Mouse (Mus musculus) megakaryocyte progenitor cell, adult 5-6 weeks (primary cell): ENCODE data around the gene Glb1l. TPM values are rescaled to one million over a fixed set of nuclear protein-coding genes. Genes with fewer than 3 reads are reported as not detected.

ENCODE experiments used
- ATAC-seq: replicated peaks from 2 replicates; pipeline ENCODE4 v1.8.0; 2016; ENCODE audit warnings: mild to moderate bottlenecking, moderate TSS enrichment, inconsistent platforms; ENCODE audit not compliant: poor library complexity
- total RNA-seq, 2 experiments: library from RNA; stranded (forward) in 1 of 2; stranded (reverse) in 1 of 2; fragments of 157-497, 149-512 nt in 1 of 2; fragments of 200-1000 nt in 1 of 2; gene quantifications; 2 replicates each; pipeline versions ENCODE4 v1.2.3 to v1.2.4; 2015 to 2017

The Glb1l gene
- total RNA-seq, 2 experiments from 2014 or later: 12.3 to 31.9 TPM

- peak; percentile 60 for ATAC-seq
Measured at GRCm38 (mm10) chr1:75155837-75156236, 54.8 kb downstream of the Glb1l start.

GRCm38 (mm10) chr1:75148727-75149126 is 61.9 kb downstream of the Glb1l start:
- ATAC-seq: no peak

Other genes starting within 250 kb of the Glb1l start
- gene Nhej1, start 85.6 kb downstream of the Glb1l start, total RNA-seq (2015): 9.3 and 11.1 TPM in 2 replicates
- 10.4 and 12.6 TPM in 2 replicates for gene Nhej1, start 85.6 kb downstream of the Glb1l start, total RNA-seq (2017)
- 0.15 and 0.44 TPM in 2 replicates for gene Slc23a3, start 76.9 kb downstream of the Glb1l start, total RNA-seq (2015)
- gene Slc23a3, start 76.9 kb downstream of the Glb1l start, total RNA-seq (2017): not detected in 2 replicates
- gene Cnppd1, start 68.1 kb downstream of the Glb1l start, total RNA-seq (2015): 16.8 and 17.2 TPM in 2 replicates
- 40.3 and 52.9 TPM in 2 replicates for gene Cnppd1, start 68.1 kb downstream of the Glb1l start, total RNA-seq (2017)
- gene Retreg2, start 68.0 kb downstream of the Glb1l start, total RNA-seq (2015): 40.8 and 47.4 TPM in 2 replicates
- gene Retreg2, start 68.0 kb downstream of the Glb1l start, total RNA-seq (2017): 42.3 and 50.2 TPM in 2 replicates
- 20.2 and 21.5 TPM in 2 replicates for gene Zfand2b, start 42.2 kb downstream of the Glb1l start, total RNA-seq (2015)
- 24.4 and 24.7 TPM in 2 replicates for gene Zfand2b, start 42.2 kb downstream of the Glb1l start, total RNA-seq (2017)
- 10.0 and 12.8 TPM in 2 replicates for gene Abcb6, start 30.4 kb downstream of the Glb1l start, total RNA-seq (2015)
- gene Abcb6, start 30.4 kb downstream of the Glb1l start, total RNA-seq (2017): 10.3 and 14.8 TPM in 2 replicates
- 7.7 and 7.8 TPM in 2 replicates for gene Ankzf1, start 18.7 kb downstream of the Glb1l start, total RNA-seq (2015)
- gene Ankzf1, start 18.7 kb downstream of the Glb1l start, total RNA-seq (2017): 21.7 and 27.0 TPM in 2 replicates
- gene Atg9a, start 18.6 kb downstream of the Glb1l start, total RNA-seq (2015): 14.5 and 18.2 TPM in 2 replicates
- gene Atg9a, start 18.6 kb downstream of the Glb1l start, total RNA-seq (2017): 7.2 and 9.5 TPM in 2 replicates
- 208 and 214 TPM in 2 replicates for gene Stk16, start within 50 bp of the Glb1l start, total RNA-seq (2015)
- 135 and 187 TPM in 2 replicates for gene Stk16, start within 50 bp of the Glb1l start, total RNA-seq (2017)
- 777 and 847 TPM in 2 replicates for gene Tuba4a, start 9.1 kb upstream of the Glb1l start, total RNA-seq (2015)
- 369 and 385 TPM in 2 replicates for gene Tuba4a, start 9.1 kb upstream of the Glb1l start, total RNA-seq (2017)
- gene A630095N17Rik, start 21.3 kb upstream of the Glb1l start, total RNA-seq (2015): 0.56 and 1.2 TPM in 2 replicates
- gene A630095N17Rik, start 21.3 kb upstream of the Glb1l start, total RNA-seq (2017): 1.2 TPM in 1 of 2 replicates, not detected in the other
- 1.3 and 1.8 TPM in 2 replicates for gene Dnajb2, start 25.6 kb upstream of the Glb1l start, total RNA-seq (2015)
- gene Dnajb2, start 25.6 kb upstream of the Glb1l start, total RNA-seq (2017): 1.9 and 6.4 TPM in 2 replicates
- 0.12 and 0.15 TPM in 2 replicates for gene Ptprn, start 53.7 kb upstream of the Glb1l start, total RNA-seq (2015)
- gene Ptprn, start 53.7 kb upstream of the Glb1l start, total RNA-seq (2017): 0.10 TPM in 1 of 2 replicates, not detected in the other
- gene Resp18, start 67.6 kb upstream of the Glb1l start, total RNA-seq (2015): not detected in 2 replicates
- not detected in 2 replicates for gene Resp18, start 67.6 kb upstream of the Glb1l start, total RNA-seq (2017)
- gene Dnpep, start 107.2 kb upstream of the Glb1l start, total RNA-seq (2015): 31.3 and 39.7 TPM in 2 replicates
- 36.4 and 41.7 TPM in 2 replicates for gene Dnpep, start 107.2 kb upstream of the Glb1l start, total RNA-seq (2017)
- not detected in 2 replicates for gene Des, start 149.5 kb upstream of the Glb1l start, total RNA-seq (2015)
- not detected in 2 replicates for gene Des, start 149.5 kb upstream of the Glb1l start, total RNA-seq (2017)
- gene Speg, start 164.5 kb upstream of the Glb1l start, total RNA-seq (2015): not detected in 2 replicates
- gene Speg, start 164.5 kb upstream of the Glb1l start, total RNA-seq (2017): not detected in 2 replicates
- 65.8 and 74.1 TPM in 2 replicates for gene Gmppa, start 225.1 kb upstream of the Glb1l start, total RNA-seq (2015)
- 87.0 and 98.6 TPM in 2 replicates for gene Gmppa, start 225.1 kb upstream of the Glb1l start, total RNA-seq (2017)
- not detected in 2 replicates for gene Asic4, start 239.6 kb upstream of the Glb1l start, total RNA-seq (2015)
- not detected in 2 replicates for gene Asic4, start 239.6 kb upstream of the Glb1l start, total RNA-seq (2017)